Mouse (Mus musculus) G1E-ER4 (cell line): ENCODE data around the gene Popdc2. TPM values are rescaled to one million over a fixed set of nuclear protein-coding genes. Genes with fewer than 3 reads are reported as not detected.
A peak's percentile ranks its signal among the peaks of the same experiment; 100 is the strongest.

Experiments
- GATA1 ChIP-seq: IDR thresholded peaks from one replicate; pipeline ENCODE4 v1.8.0; 2012; ENCODE audit warnings: low read length, inconsistent platforms
- polyA plus RNA-seq: library from polyadenylated mRNA; stranded (reverse); fragments of >175 nt; gene quantifications from 2 replicates; pipeline ENCODE4 v1.2.3, GENCODE M21; 2012

Gene Popdc2
- 3.6 and 4.8 TPM in 2 replicates for polyA plus RNA-seq

- TF ChIP-seq GATA1 = no peak
Measured at GRCm38 (mm10) chr16:38361933-38362332, at the start of gene Popdc2. Gene Popdc2 (plus strand): TSS chr16:38362209.

- TF ChIP-seq GATA1 = no peak
Measured at GRCm38 (mm10) chr16:38318492-38318891, 43.5 kb upstream of the Popdc2 start.

GRCm38 (mm10) chr16:38319087-38319486 lies 42.9 kb upstream of the Popdc2 start:
- TF ChIP-seq GATA1 = no peak

GRCm38 (mm10) chr16:38321452-38321935 lies 40.5 kb upstream of the Popdc2 start:
- no peak for TF ChIP-seq GATA1

DNA sequence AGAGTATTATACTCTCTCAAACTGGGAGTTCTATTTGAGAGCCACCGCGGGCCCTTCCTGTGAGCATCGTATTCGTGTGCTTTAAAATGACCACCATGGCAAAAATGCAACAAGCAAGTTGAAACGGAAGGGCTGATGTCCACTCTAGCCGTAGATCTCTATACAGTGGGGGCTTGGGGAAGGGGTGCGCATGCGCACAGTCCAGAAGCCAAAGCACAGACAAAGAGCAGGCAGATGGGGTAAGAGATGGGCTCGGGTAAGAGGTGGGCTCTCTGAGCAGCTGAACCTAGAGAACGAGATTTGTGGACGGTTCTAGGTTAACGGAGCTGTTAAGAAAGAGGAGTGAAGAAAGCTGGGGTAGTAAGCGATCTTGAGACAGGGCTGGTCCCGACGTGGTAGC lies 37.7 kb upstream of the Popdc2 start:
- no peak for TF ChIP-seq GATA1

GRCm38 (mm10) chr16:38326778-38327397 lies 35.1 kb upstream of the Popdc2 start:
- TF ChIP-seq GATA1 = no peak

DNA sequence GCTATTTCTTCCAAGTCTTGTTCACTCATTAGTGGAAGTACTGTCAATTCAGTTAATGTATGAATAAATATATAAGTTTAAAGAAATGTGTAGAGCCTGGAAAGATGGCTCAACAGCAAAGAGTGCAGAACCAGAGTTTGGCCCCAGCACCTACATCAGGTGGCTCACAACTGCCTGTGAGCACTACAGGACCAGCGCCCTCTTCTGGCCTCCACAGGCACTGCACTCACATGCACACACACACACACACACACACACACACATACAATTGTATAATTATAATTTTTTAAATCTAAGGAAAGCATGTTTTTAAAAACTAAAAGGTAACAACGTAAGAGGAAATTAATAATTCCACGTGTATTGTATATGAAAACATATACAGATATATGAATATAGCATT lies 32.7 kb upstream of the Popdc2 start:
- TF ChIP-seq GATA1 = no peak

- TF ChIP-seq GATA1 = no peak
Measured at GRCm38 (mm10) chr16:38334431-38334830, 27.6 kb upstream of the Popdc2 start.

DNA sequence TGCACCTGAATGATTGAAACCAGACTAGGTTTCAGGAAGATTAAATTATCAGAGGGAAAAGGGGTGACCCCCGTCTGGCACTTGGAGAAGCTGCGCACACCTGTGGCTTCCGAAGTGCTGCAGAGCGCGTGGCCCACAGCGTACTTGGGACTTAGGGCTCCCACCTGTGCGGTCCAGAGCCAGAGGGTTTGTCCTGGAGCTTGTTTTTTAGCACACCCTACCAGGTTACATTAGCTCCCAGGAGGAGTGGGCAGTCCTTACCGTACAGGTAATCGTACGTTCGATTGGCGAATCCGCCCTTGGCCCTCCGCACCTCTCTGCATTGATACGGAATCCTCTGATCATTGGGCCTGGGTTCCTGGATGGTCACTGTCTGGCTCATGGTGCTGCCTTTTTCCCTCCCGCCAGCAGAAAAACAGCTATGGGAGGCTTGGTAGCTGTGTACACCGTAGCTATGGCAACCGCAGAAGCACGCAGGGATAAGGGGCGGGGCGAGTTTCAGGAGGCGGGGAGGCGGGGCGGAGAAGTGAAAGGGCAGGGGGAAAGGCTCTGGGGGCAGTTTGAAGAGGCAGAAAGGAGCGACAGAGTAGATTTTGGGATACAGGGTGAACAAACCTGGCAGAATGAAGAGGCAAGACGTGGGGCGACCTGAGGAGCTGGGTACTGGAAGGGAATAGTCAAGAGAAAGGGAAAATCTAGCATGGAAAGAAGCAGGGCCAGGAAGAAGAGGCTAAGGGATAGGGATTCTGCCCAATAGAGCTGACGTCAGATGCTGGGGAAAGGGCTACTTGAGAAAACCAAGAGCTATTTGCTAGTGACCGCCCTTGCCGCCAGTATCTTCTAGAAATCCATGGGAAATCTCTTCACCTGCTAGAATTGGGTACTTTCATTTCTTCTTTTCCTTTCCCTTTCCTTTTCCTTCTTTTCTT lies 20.3 kb upstream of the Popdc2 start, which contains the start of gene Maats1:
Gene Maats1, minus strand, starts transcription at position 748 of the 929 bp plus-strand sequence.
- TF ChIP-seq GATA1 = no peak

GRCm38 (mm10) chr16:38344941-38345725 lies 16.9 kb upstream of the Popdc2 start:
- TF ChIP-seq GATA1 = no peak

- TF ChIP-seq GATA1 = no peak
Measured at GRCm38 (mm10) chr16:38346529-38347325, 15.3 kb upstream of the Popdc2 start, which contains the start of the genes Cox17 and Gm21987. Gene Cox17 (plus strand): TSS chr16:38346991. Gene Gm21987 (plus strand): TSS chr16:38347040.

DNA sequence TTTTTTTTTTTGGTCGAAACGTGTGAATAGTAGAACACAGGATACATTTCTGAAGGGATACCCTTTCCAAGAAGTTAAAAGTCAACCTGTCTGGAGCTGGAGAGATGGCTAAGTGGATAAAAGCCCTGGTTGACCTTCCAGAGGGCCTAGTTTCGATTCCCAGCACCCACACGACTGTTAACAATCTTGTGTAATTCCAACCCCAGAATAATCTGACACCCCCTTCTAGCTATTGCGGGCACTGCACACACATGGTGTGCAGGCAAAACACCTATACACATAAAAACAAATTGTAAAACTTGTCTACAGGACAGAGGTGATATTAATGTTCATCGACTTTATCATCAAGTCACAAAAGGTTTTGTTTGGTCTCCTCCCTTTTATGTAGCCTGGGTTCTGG lies 14.4 kb upstream of the Popdc2 start:
- TF ChIP-seq GATA1 = no peak

GRCm38 (mm10) chr16:38348217-38348761 lies 13.7 kb upstream of the Popdc2 start:
- no peak for TF ChIP-seq GATA1

DNA sequence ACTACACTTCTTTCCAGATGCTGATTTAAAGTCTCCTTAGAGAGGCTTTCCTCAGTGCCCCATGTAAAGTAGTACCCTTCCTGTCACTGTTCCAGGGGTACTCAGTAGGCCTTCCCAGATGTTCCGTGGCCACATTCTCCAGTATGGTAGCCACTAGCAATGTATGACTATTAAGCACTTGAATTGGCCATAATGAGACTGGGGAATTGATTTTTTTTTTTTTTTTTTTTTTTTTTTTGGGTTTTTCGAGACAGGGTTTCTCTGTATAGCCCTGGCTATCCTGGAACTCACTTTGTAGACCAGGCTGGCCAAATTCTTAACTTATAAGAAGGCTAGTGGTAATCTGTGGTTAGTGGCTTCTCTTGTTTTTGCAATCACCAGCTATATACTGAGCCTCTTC lies 12.1 kb upstream of the Popdc2 start:
- TF ChIP-seq GATA1 = no peak

GRCm38 (mm10) chr16:38350361-38350855 lies 11.6 kb upstream of the Popdc2 start:
- TF ChIP-seq GATA1 = peak; percentile 55
